Mouse (Mus musculus) kidney, postnatal 0 days (tissue): ENCODE results near the gene Ier5. TPM values are rescaled to one million over a fixed set of nuclear protein-coding genes. Genes with fewer than 3 reads are reported as not detected.

Source experiments
- ATAC-seq: fragments of 200-750 bp; cut with Nextera tagmentation; replicated peaks from 2 replicates; pipeline ENCODE4 v1.8.0; 2017; ENCODE audit warnings: low read depth, moderate number of reproducible peaks, moderate TSS enrichment, moderate library complexity; ENCODE audit not compliant: low FRiP score
- DNase-seq: peaks from one replicate; pipeline ENCODE4 v3.0.0-alpha.2; 2016; ENCODE audit warnings: low spot score
- H3K27ac ChIP-seq: fragments of 300-500 bp; sonication (generic); 2 replicates; pipeline ENCODE4 v1.5.1; 2014; ENCODE audit warnings: mild to moderate bottlenecking
- H3K27me3 ChIP-seq: fragments of 300-500 bp; sonication (generic); 2 replicates; pipeline ENCODE4 v1.6.1; 2014; ENCODE audit warnings: low read length, mixed read lengths; ENCODE audit not compliant: insufficient read depth
- H3K36me3 ChIP-seq: fragments of 300-500 bp; sonication (generic); 2 replicates; pipeline ENCODE4 v1.6.1; 2014; ENCODE audit warnings: low read length, mixed read lengths; ENCODE audit not compliant: insufficient read depth
- H3K4me1 ChIP-seq: fragments of 300-500 bp; sonication (generic); replicated peaks from 2 replicates; pipeline ENCODE4 v1.6.1; 2014; ENCODE audit warnings: antibody characterized with exemption, low read length, mixed read lengths; ENCODE audit not compliant: insufficient read depth
- H3K4me2 ChIP-seq: fragments of 300-500 bp; sonication (generic); 2 replicates; pipeline ENCODE4 v1.6.1; 2014; ENCODE audit warnings: mild to moderate bottlenecking, low read length, moderate library complexity, mixed read lengths
- H3K4me3 ChIP-seq: fragments of 300-500 bp; sonication (generic); replicated peaks from 2 replicates; pipeline ENCODE4 v1.5.1; 2014; ENCODE audit warnings: low read depth, low read length
- H3K9ac ChIP-seq: fragments of 300-500 bp; sonication (generic); 2 replicates; pipeline ENCODE4 v1.6.1; 2014; ENCODE audit warnings: low read depth, low read length
- H3K9me3 ChIP-seq: fragments of 300-500 bp; sonication (generic); replicated peaks from 2 replicates; pipeline ENCODE4 v1.6.1; 2016; ENCODE audit warnings: low read length, inconsistent platforms, mixed read lengths
- CTCF ChIP-seq: IDR thresholded peaks from 2 replicates; pipeline ENCODE4 v1.5.1; 2016; ENCODE audit warnings: antibody characterized with exemption, low read depth, mild to moderate bottlenecking, moderate library complexity
- WGBS: fragments of 180-500 bp; shearing (Covaris S2); extraction: QIAGEN DNeasy Blood & Tissue Kit; methylation state at CpG from one replicate; pipeline ENCODE4 v1.1.7; 2014; 5-methylcytosine and 5-hydroxymethylcytosine counted together
- polyA plus RNA-seq: library from polyadenylated mRNA; unstranded; fragments of >200 nt; fragmentation: Nextera tagmentation; extraction: Ambion mirVana; gene quantifications from 2 replicates; pipeline ENCODE4 v1.2.1, GENCODE M21; 2015

Ier5 gene
- polyA plus RNA-seq, 1 experiment from 2014 or later: 11.4 TPM

GRCm38 (mm10) chr1:155055041-155055440, 44.4 kb downstream of the Ier5 start:
- Histone ChIP-seq H3K27ac (no peak overlapping the region), H3K4me2 (no peak overlapping the region), H3K27me3 (no peaks in the 10 kb centered on the region), H3K4me1 (peaks cover 19% of the 10 kb centered on the region), H3K9ac (0 out of 2 replicates have a peak overlapping the region, but pooled peaks have one; percentile 13), H3K4me3 (no peak overlapping the region), H3K36me3 (no peaks in the 10 kb centered on the region), H3K9me3 (no peaks in the 10 kb centered on the region)
- 12% methylated on average over 3 of the region's 3 CpGs for whole genome bisulfite sequencing
- no peak for ATAC-seq
- TF ChIP-seq CTCF: no peak
- DNase-seq: no peak

GRCm38 (mm10) chr1:155054366-155054965, 45.0 kb downstream of the Ier5 start:
- no peak overlapping the region for H3K4me3 ChIP-seq
- H3K9me3 ChIP-seq: no peaks in the 10 kb centered on the region
- 31% methylated on average over 6 of the region's 6 CpGs for WGBS
- no peak overlapping the region for H3K4me2 ChIP-seq
- peaks cover 20% of the 10 kb centered on the region for H3K4me1 ChIP-seq
- H3K27me3 ChIP-seq: no peaks in the 10 kb centered on the region
- DNase-seq: no peak
- ATAC-seq: no peak
- TF ChIP-seq CTCF: no peak
- no peaks in the 10 kb centered on the region for H3K36me3 ChIP-seq
- H3K9ac ChIP-seq: no peak overlapping the region
- H3K27ac ChIP-seq: no peak overlapping the region

- no peak for TF ChIP-seq CTCF
- WGBS: 95% methylated on average over 1 of the region's 1 CpGs
- DNase-seq: no peak
- Histone ChIP-seq H3K36me3 (no peaks in the 10 kb centered on the region), H3K9me3 (no peaks in the 10 kb centered on the region), H3K4me3 (no peak overlapping the region), H3K4me2 (no peak overlapping the region), H3K27me3 (no peaks in the 10 kb centered on the region), H3K27ac (peak overlapping the region; percentile 55; the same call in 1 of the 2 replicates), H3K4me1 (peaks cover 17% of the 10 kb centered on the region), H3K9ac (no peak overlapping the region)
- ATAC-seq: no peak
These were observed 46.1 kb downstream of the Ier5 start for GRCm38 (mm10) chr1:155053296-155053695.

GRCm38 (mm10) chr1:155052761-155053166, 46.7 kb downstream of the Ier5 start:
- Histone ChIP-seq H3K36me3 (no peaks in the 10 kb centered on the region), H3K9me3 (no peaks in the 10 kb centered on the region), H3K4me2 (no peak overlapping the region), H3K27me3 (no peaks in the 10 kb centered on the region), H3K9ac (no peak overlapping the region), H3K4me1 (peaks cover 17% of the 10 kb centered on the region), H3K27ac (peak overlapping the region; percentile 55; the same call in 1 of the 2 replicates), H3K4me3 (no peak overlapping the region)
- ATAC-seq: no peak
- peak; percentile 56 for DNase-seq
- no peak for TF ChIP-seq CTCF
- 21% methylated on average over 9 of the region's 9 CpGs for WGBS

- H3K4me1 ChIP-seq: peaks cover 17% of the 10 kb centered on the region
These were observed 47.2 kb downstream of the Ier5 start for GRCm38 (mm10) chr1:155052131-155052760.

GRCm38 (mm10) chr1:155051701-155052127, 47.7 kb downstream of the Ier5 start:
- H3K4me1 ChIP-seq: peaks cover 17% of the 10 kb centered on the region
- DNase-seq (peak; percentile 61), ATAC-seq (peak; percentile 18; the same call in 1 of the 2 replicates)
- H3K36me3 ChIP-seq: no peaks in the 10 kb centered on the region
- H3K4me2 ChIP-seq: no peak overlapping the region
- 21% methylated on average over 10 of the region's 10 CpGs for WGBS
- peak overlapping the region; percentile 55 for H3K27ac ChIP-seq
- no peaks in the 10 kb centered on the region for H3K27me3 ChIP-seq
- no peaks in the 10 kb centered on the region for H3K9me3 ChIP-seq
- TF ChIP-seq CTCF: no peak
- no peak overlapping the region for H3K4me3 ChIP-seq
- no peak overlapping the region for H3K9ac ChIP-seq

More at GRCm38 (mm10) chr1:155052131-155052760, 47.2 kb downstream of the Ier5 start:
- DNase-seq: no peak
- Histone ChIP-seq H3K9me3 (no peaks in the 10 kb centered on the region), H3K27ac (peak overlapping the region; percentile 55), H3K4me2 (no peak overlapping the region), H3K4me3 (no peak overlapping the region), H3K27me3 (no peaks in the 10 kb centered on the region), H3K36me3 (no peaks in the 10 kb centered on the region), H3K9ac (no peak overlapping the region)
- ATAC-seq: no peak
- 35% methylated on average over 4 of the region's 4 CpGs for WGBS
- no peak for TF ChIP-seq CTCF
